Mouse (Mus musculus): ENCODE data around the gene Olfr341. TPM values are rescaled to one million over a fixed set of nuclear protein-coding genes. Genes with fewer than 3 reads are reported as not detected.

Olfr341 gene
- not detected in 2 replicates for total RNA-seq (2023)

GRCm38 (mm10) chr2:36482368-36482767, at the start of gene Olfr341:
Olfr341 (minus strand) TSS chr2:36482468.

GRCm38 (mm10) chr2:36524698-36525097, 42.4 kb upstream of the Olfr341 start, which contains the start of gene Olfr342:
Olfr342 (plus strand) TSS chr2:36524998.

GRCm38 (mm10) chr2:36452287-36452686, 30.0 kb downstream of the Olfr341 start, which contains the start of gene Olfr340:
Olfr340 (plus strand) TSS chr2:36452587.

Other genes starting within 250 kb of the Olfr341 start
- gene Olfr338, start 108.9 kb downstream of the Olfr341 start, total RNA-seq (2023): 0.06 TPM in 1 of 2 replicates, not detected in the other
- gene Olfr339, start 63.5 kb downstream of the Olfr341 start, total RNA-seq (2023): not detected in 2 replicates
- gene Olfr340, start 29.9 kb downstream of the Olfr341 start, total RNA-seq (2023): not detected in 2 replicates
- not detected in 2 replicates for gene Olfr342, start 42.5 kb upstream of the Olfr341 start, total RNA-seq (2023)
- gene Olfr344, start 84.2 kb upstream of the Olfr341 start, total RNA-seq (2023): not detected in 2 replicates
- not detected in 2 replicates for gene Olfr345, start 157.6 kb upstream of the Olfr341 start, total RNA-seq (2023)
- gene Olfr346, start 203.3 kb upstream of the Olfr341 start, total RNA-seq (2023): not detected in 2 replicates
- gene Olfr347, start 249.4 kb upstream of the Olfr341 start, total RNA-seq (2023): not detected in 2 replicates